Mouse (Mus musculus) lung, adult 18-20 months (tissue): ENCODE data around the gene Eif4g2.

Source experiments
- DNase-seq, 2 experiments: peaks; one replicate each; pipeline ENCODE4 v3.0.0; 2022; ENCODE audit warnings: mixed read lengths in 2 of 2

Eif4g2 gene

GRCm38 (mm10) chr7:111082822-111083732, at the start of gene Eif4g2:
Gene Eif4g2, minus strand, starts transcription at chr7:111083030.
- DNase-seq = peak; percentile 99

- peak in 1 of 2 experiments; percentile 15 for DNase-seq
Observed at GRCm38 (mm10) chr7:111132596-111132995, 49.8 kb upstream of the Eif4g2 start.

- DNase-seq = no peak
Observed at GRCm38 (mm10) chr7:111126636-111127395, 44.0 kb upstream of the Eif4g2 start.

- DNase-seq = peak in 1 of 2 experiments; percentile 18
Observed at GRCm38 (mm10) chr7:111123761-111124546, 41.1 kb upstream of the Eif4g2 start.

GRCm38 (mm10) chr7:111122531-111123130, 39.8 kb upstream of the Eif4g2 start:
- DNase-seq = peak; percentile 98

- DNase-seq = peak; percentile 80 to 81
Observed at GRCm38 (mm10) chr7:111122084-111122530, 39.3 kb upstream of the Eif4g2 start.

- peak in 1 of 2 experiments; percentile 23 for DNase-seq
Observed at GRCm38 (mm10) chr7:111121522-111121921, 38.7 kb upstream of the Eif4g2 start.

- no peak for DNase-seq
Observed at GRCm38 (mm10) chr7:111109561-111109960, 26.7 kb upstream of the Eif4g2 start.

GRCm38 (mm10) chr7:111109161-111109560, 26.3 kb upstream of the Eif4g2 start:
- DNase-seq = no peak

GRCm38 (mm10) chr7:111098196-111098595, 15.4 kb upstream of the Eif4g2 start:
- no peak for DNase-seq

GRCm38 (mm10) chr7:111095169-111095568, 12.3 kb upstream of the Eif4g2 start:
- DNase-seq = no peak

GRCm38 (mm10) chr7:111085153-111085552, 2.3 kb upstream of the Eif4g2 start:
- no peak for DNase-seq

GRCm38 (mm10) chr7:111084443-111084842, 1.6 kb upstream of the Eif4g2 start:
- DNase-seq = no peak

GRCm38 (mm10) chr7:111083733-111084120, 897 bp upstream of the Eif4g2 start:
- no peak for DNase-seq

- peak; percentile 85 to 87 for DNase-seq
Observed at GRCm38 (mm10) chr7:111082043-111082821, 598 bp downstream of the Eif4g2 start.

- no peak for DNase-seq
Observed at GRCm38 (mm10) chr7:111080876-111081275, 2.0 kb downstream of the Eif4g2 start.

- no peak for DNase-seq
Observed at GRCm38 (mm10) chr7:111080026-111080425, 2.8 kb downstream of the Eif4g2 start.

- DNase-seq = no peak
Observed at GRCm38 (mm10) chr7:111078271-111078670, 4.6 kb downstream of the Eif4g2 start.

- DNase-seq = no peak
Observed at GRCm38 (mm10) chr7:111075288-111075687, 7.5 kb downstream of the Eif4g2 start.

GRCm38 (mm10) chr7:111072410-111072809, 10.4 kb downstream of the Eif4g2 start:
- DNase-seq = no peak

GRCm38 (mm10) chr7:111070167-111070496, 12.7 kb downstream of the Eif4g2 start:
- DNase-seq = no peak
